Mouse (Mus musculus) embryonic facial prominence, embryonic 13.5 days (tissue): ENCODE measurements around the gene Gm9767. TPM values are rescaled to one million over a fixed set of nuclear protein-coding genes. Genes with fewer than 3 reads are reported as not detected.

Experiments used
- ATAC-seq: fragments of 200-750 bp; cut with Nextera tagmentation; 2 replicates; pipeline ENCODE4 v1.8.0; 2017; ENCODE audit warnings: low read depth; ENCODE audit not compliant: insufficient number of reproducible peaks, insufficient read depth, low FRiP score, low TSS enrichment
- H3K27ac ChIP-seq: fragments of 300-500 bp; sonication (generic); 2 replicates; pipeline ENCODE4 v1.5.1; 2015; ENCODE audit warnings: moderate library complexity, mild to moderate bottlenecking, inconsistent platforms
- H3K27me3 ChIP-seq: fragments of 300-500 bp; sonication (generic); 2 replicates; pipeline ENCODE4 v1.6.1; 2015; ENCODE audit warnings: mild to moderate bottlenecking, inconsistent platforms
- H3K36me3 ChIP-seq: fragments of 300-500 bp; sonication (generic); 2 replicates; pipeline ENCODE4 v1.6.1; 2015; ENCODE audit warnings: mild to moderate bottlenecking, inconsistent platforms
- H3K4me1 ChIP-seq: fragments of 300-500 bp; sonication (generic); 2 replicates; pipeline ENCODE4 v1.6.1; 2015; ENCODE audit warnings: inconsistent platforms
- H3K4me2 ChIP-seq: fragments of 300-500 bp; sonication (generic); 2 replicates; pipeline ENCODE4 v1.6.1; 2015; ENCODE audit warnings: moderate library complexity, mild to moderate bottlenecking, inconsistent platforms
- H3K4me3 ChIP-seq: fragments of 300-500 bp; sonication (generic); 2 replicates; pipeline ENCODE4 v1.5.1; 2015; ENCODE audit warnings: mild to moderate bottlenecking, inconsistent platforms
- H3K9ac ChIP-seq: fragments of 300-500 bp; sonication (generic); 2 replicates; pipeline ENCODE4 v1.6.1; 2015; ENCODE audit warnings: mild to moderate bottlenecking, inconsistent platforms
- H3K9me3 ChIP-seq: fragments of 300-500 bp; sonication (generic); 2 replicates; pipeline ENCODE4 v1.6.1; 2016; ENCODE audit warnings: inconsistent platforms
- WGBS: fragments of 180-500 bp; shearing (Covaris S2); methylation state at CpG from one replicate; pipeline ENCODE4 v1.1.7; 2015; ENCODE audit warnings: mixed read lengths; 5-methylcytosine and 5-hydroxymethylcytosine counted together
- polyA plus RNA-seq: library from polyadenylated mRNA; unstranded; fragments of >200 nt; fragmentation: Nextera tagmentation; extraction: Ambion mirVana; gene quantifications from 2 replicates; pipeline ENCODE4 v1.2.1, GENCODE M21; 2015

Gene Gm9767
- polyA plus RNA-seq, 1 experiment from 2014 or later = 0.59 TPM

DNA sequence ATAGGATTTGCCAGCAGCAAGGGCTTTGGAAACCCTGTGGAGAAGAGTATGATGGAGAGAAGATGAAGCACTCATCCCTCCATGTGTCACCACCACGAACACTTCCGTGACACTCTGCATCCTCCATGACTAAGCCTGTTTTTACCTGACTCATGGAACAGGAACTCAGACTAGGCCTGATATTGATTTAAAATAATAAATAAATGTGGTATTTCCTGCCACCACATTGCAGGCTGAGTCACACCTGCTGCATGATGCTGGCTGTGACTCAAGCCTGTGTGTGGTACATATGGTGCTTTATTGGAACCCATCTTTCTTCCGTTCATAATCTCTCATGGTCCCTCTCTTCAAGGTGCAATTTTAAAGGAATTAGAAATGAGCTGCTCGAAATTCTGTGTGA, 36.4 kb downstream of the Gm9767 start:
- no peaks in the 10 kb centered on the region for H3K9me3 ChIP-seq

DNA sequence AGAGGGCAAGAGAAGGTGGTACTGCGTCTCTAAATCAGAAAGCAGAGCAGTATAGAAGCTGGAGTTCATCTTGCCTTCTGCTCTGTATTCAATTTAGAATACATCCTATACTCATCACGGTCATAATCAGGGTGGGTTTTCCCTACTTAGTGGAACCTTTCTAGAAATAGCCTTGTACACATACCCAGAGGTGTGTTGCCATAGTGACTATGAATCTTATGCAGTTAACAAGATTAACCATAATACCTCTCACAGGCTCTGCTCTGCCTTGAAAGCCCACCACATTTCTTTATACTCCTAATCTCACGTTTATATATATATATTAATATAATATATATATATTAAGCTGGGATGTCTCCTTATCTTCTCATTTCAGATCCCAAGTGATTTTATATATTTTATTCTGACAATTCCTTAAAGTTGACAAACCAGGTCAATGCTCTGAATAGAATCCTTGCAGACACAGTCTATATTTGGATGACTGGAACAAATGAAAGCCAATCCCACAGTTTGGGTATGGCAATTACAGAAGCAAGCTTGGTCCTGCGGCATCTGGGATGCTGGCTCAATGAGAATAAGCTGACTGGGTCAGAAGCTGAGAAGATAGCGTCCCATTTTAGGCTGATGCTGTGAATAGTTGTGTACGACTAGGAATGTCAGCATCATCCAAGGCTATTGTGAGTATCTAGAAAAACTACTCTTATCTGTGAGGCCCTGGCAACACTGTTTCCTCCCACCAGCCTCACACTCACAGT, 41.2 kb downstream of the Gm9767 start:
- no peak overlapping the region for H3K9ac ChIP-seq
- no peak overlapping the region for H3K4me3 ChIP-seq
- H3K9me3 ChIP-seq = no peaks in the 10 kb centered on the region
- no peak overlapping the region for H3K27ac ChIP-seq
- no peak for ATAC-seq
- no peaks in the 10 kb centered on the region for H3K36me3 ChIP-seq
- WGBS = 73% methylated on average over 6 of the region's 6 CpGs
- no peaks in the 10 kb centered on the region for H3K4me1 ChIP-seq
- H3K27me3 ChIP-seq = no peaks in the 10 kb centered on the region
- no peak overlapping the region for H3K4me2 ChIP-seq

More for the DNA sequence above, 36.4 kb downstream of the Gm9767 start:
- H3K4me1 ChIP-seq = no peaks in the 10 kb centered on the region
- 76% methylated on average over 4 of the region's 4 CpGs for WGBS
- no peak overlapping the region for H3K9ac ChIP-seq
- no peak overlapping the region for H3K27ac ChIP-seq
- H3K36me3 ChIP-seq = no peaks in the 10 kb centered on the region
- no peak overlapping the region for H3K4me2 ChIP-seq
- H3K4me3 ChIP-seq = no peak overlapping the region
- no peaks in the 10 kb centered on the region for H3K27me3 ChIP-seq
- no peak for ATAC-seq

DNA sequence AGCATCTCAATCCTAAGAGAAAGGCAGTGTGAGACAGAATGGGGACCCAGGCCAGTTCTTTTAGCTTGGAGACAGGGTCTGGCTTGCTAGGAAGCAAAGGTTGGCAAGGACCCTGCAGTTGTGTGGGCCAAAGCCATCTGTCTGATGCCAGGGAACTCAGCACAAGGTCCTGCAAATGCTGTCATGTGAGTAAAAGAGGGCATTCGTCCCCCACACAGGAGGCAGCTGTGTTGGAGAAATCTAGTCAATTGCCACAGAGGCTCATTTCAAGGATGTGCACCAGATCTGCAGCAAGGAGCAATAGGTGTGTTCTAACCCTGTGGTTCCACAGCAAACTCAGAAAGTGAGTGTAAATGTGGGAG, 41.7 kb downstream of the Gm9767 start:
- H3K36me3 ChIP-seq = no peaks in the 10 kb centered on the region

More for the DNA sequence above, 41.7 kb downstream of the Gm9767 start:
- H3K4me2 ChIP-seq = no peak overlapping the region
- no peaks in the 10 kb centered on the region for H3K27me3 ChIP-seq
- H3K9me3 ChIP-seq = no peaks in the 10 kb centered on the region
- no peak for ATAC-seq
- H3K4me3 ChIP-seq = no peak overlapping the region
- no peak overlapping the region for H3K27ac ChIP-seq
- 73% methylated on average over 1 of the region's 1 CpGs for WGBS
- no peaks in the 10 kb centered on the region for H3K4me1 ChIP-seq
- H3K9ac ChIP-seq = no peak overlapping the region

Other genes with a start within 250 kb of the Gm9767 start
- gene Tmem200a, start 797 bp downstream of the Gm9767 start, polyA plus RNA-seq = 18.5 and 23.8 TPM in 2 replicates
- gene Samd3, start 151.5 kb downstream of the Gm9767 start, polyA plus RNA-seq = 0.15 TPM in 1 of 2 replicates, not detected in the other